Mouse (Mus musculus) thymus, postnatal 0 days (tissue): Measurements from ENCODE around the gene Kiss1r. TPM values are rescaled to one million over a fixed set of nuclear protein-coding genes. Genes with fewer than 3 reads are reported as not detected.
"Not testable (repeated sequence)": the region's sequence is repeated elsewhere in the genome, so short reads cannot be mapped to it uniquely, and the experiment has no call there.

Source experiments
- DNase-seq: peaks from one replicate; pipeline ENCODE4 v3.0.0-alpha.2; 2015; ENCODE audit warnings: low spot score
- polyA plus RNA-seq: library from polyadenylated mRNA; unstranded; fragments of >200 nt; fragmentation: Nextera tagmentation; extraction: Ambion mirVana; gene quantifications from 2 replicates; pipeline ENCODE4 v1.2.1, GENCODE M21; 2015

Gene Kiss1r
- polyA plus RNA-seq = 0.48 and 1.2 TPM in 2 replicates

DNA sequence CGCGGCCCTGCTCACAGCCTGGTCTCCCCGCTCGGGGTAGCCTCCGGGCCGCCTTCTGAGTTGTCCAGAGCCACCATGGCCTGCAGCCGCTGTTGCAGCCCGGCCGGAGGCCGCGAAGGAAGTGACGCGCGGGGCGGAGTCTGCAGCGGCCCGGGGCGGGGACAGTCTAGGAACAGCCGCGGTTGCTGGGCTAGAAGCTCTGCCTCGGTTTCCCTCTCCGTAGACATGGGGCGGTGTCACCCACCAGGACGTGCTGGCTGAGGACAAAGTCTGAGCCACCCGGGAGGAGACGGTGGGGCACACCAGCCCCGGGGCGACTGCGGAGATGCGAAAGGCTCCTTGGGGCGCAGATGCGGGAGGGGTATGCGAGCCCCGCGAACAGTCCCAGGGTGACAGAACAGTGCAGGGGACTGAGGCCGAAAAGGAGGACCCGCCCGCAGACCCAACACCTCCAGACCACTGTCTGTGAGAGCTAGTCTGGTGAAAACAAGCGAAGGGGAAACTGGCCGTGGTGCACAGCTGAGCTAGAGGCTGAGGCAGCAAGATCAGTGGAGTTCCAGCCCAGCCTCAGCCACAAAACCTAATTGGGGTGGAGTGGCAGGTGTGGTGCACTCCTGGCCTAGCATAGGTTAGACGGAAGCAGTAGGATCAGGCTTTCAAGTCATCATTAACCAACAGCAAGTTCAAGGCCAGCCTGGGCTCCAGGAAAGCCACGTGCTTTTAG is at the start of gene Kiss1r:
TSS of gene Kiss1r (plus strand) at position 164 of the 724 bp plus-strand sequence.
- peak; percentile 80 for DNase-seq

DNA sequence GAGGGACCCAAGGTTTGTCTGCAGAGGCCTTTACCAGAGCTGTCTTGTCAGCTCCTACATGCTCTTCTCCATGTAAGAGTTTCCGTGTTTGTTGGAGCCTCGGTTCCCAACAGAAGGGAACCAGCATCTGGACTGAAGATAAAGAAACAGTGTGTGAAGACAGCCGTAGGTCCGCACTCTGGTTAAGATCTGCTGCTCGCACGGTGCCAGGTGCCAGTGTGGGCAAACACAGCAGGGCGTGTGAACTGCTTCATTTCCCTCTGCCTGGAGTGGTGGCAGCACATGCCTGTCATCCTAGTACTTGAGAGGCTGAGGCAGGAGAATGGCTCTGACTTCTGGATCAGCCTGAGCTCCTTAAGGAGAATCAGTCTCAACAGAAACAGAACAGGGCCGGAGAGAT is 44.9 kb upstream of the Kiss1r start:
- DNase-seq = no peak

- no peak for DNase-seq
Observed at GRCm38 (mm10) chr10:79872862-79873261, 43.9 kb upstream of the Kiss1r start.

GRCm38 (mm10) chr10:79873313-79873712 is 43.5 kb upstream of the Kiss1r start:
- no peak for DNase-seq

- no peak for DNase-seq
Observed at GRCm38 (mm10) chr10:79873715-79874289, 43.0 kb upstream of the Kiss1r start.

DNA sequence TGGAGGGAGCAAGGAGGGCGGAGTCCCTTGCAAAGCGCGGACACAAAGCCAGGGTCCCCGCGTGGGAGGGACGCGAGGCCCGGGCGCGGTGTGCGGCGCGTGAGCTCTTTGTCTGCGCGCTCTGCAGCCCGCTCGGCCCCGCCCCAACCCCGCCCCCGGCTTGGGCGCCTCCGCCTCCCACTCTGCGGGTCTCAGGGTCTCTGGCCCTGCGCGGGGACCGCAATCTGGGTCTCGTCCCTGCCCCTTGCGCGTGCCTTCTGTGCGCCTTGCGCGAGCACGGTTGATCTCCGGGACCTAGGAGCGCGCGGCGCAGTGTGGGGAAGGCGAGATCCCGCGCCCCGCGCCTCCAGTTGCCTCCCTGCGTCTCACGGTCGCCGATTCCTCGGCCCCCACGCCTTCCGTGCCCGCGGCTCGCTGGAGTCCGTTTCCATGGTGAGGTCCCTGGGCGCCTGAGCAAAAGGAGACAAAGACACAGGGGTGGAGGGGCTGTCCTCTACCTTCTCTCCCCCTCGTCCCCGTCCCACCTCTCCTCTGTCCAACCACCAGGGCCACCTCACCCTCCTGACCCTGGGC is 42.4 kb upstream of the Kiss1r start, which contains the start of the genes Prtn3 and Plppr3:
TSS of gene Prtn3 (plus strand) at position 187 of the 573 bp plus-strand sequence.
TSS of gene Plppr3 (minus strand) at position 345 of the 573 bp plus-strand sequence.
- DNase-seq = peak; percentile 31

DNA sequence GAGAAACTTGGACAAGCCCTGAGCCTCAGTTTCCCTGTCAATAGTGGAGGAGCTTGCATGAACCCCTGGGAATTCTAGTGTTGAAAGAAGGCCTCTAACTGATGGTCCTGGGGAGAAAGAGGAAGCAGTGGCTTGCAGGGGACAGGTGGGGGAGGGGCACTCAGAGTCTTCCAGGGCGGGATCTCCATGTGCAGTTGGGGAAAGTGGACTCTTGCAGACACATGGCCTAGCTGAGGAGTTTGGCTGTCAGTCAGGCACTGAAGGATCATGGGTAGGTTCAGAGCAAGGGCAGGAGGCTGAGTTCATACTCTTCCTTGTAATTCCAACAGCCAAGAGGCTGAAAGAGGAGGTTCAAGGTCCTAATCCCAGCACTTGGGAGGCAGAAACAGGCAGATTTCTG is 39.6 kb upstream of the Kiss1r start:
- no peak for DNase-seq

GRCm38 (mm10) chr10:79877757-79878156 is 39.0 kb upstream of the Kiss1r start:
- DNase-seq = no peak

DNA sequence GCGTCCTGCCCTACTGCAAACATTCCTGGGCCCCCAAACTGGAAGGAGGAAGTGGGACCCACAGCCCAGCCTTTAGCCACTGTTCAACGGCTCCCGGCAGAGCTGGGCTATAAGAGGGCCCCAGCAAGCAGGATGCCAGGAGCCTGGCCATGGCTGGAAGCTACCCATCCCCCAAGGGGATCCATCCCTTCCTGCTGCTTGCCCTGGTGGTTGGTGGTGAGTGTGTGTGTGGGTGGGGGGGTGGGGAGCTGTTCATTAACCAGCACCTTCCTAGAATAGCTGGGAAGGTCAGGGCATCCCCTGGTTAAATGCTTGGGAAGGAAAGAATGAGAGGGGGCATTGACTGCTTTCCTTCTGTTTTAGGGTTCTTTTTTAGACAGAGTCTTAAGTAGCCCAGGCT is 37.2 kb upstream of the Kiss1r start:
- no peak for DNase-seq

DNA sequence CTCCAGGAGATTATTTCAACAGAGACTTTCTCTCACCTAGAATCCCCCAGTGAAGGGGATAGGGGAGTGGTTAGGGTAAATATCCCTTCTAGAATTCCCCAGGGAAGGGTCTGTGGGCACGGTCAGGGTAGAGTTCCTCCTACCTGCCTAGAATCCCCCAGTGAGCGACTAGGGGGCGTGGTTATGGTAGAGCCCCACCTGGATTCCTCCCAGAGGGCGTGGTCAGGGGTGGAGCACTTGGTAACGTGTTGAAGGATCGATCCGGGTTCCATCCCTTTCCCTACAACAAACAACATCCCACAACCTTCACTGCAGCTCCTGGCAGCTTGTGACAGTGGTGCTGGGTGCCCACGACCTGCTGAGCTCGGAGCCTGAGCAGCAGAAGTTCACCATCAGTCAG is 36.0 kb upstream of the Kiss1r start:
- DNase-seq = no peak

GRCm38 (mm10) chr10:79881981-79882380 is 34.8 kb upstream of the Kiss1r start:
- DNase-seq = no peak

GRCm38 (mm10) chr10:79883297-79884084 is 33.3 kb upstream of the Kiss1r start:
- DNase-seq = peak; percentile 78

- DNase-seq = no peak
Observed at GRCm38 (mm10) chr10:79884446-79884845, 32.3 kb upstream of the Kiss1r start.

DNA sequence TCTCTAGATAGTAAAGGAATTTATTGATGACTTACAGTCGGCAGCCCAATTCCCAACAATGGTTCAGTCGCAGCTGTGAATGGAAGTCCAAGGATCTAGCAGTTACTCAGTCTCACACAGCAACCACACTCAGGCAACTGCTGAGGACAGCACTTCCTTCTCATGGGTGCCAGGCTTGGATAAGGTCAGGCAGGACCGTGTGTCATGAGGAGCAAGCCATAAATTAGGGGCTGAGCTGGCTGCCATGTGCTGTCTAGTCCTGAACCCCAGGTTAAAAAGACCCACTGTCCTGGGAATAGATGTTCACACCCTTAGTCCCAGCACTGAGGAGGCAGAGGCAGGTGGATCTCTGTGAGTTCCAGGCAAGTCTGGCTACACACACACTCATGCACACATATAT is 31.8 kb upstream of the Kiss1r start:
- not testable (repeated sequence) for DNase-seq

- no peak for DNase-seq
Observed at GRCm38 (mm10) chr10:79886054-79886453, 30.7 kb upstream of the Kiss1r start, which contains the start of gene Elane. Gene Elane, plus strand, starts transcription at chr10:79886247.

DNA sequence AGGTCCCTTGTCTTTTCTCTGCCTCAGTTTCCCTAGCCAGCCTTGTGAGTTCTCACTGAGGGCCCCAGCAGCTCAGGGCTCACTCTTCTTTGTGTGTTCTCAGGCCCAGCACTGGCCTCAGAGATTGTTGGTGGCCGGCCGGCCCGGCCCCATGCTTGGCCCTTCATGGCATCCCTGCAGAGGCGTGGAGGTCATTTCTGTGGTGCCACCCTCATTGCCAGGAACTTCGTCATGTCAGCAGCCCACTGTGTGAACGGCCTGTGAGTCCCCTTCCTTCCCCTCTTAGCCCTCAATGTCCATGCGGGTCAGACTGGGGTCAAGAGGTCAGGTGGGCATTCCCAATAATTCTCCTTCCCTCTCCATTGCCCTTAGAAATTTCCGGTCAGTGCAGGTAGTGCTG is 30.2 kb upstream of the Kiss1r start:
- DNase-seq = no peak

- DNase-seq = no peak
Observed at GRCm38 (mm10) chr10:79889386-79889785, 27.4 kb upstream of the Kiss1r start.

DNA sequence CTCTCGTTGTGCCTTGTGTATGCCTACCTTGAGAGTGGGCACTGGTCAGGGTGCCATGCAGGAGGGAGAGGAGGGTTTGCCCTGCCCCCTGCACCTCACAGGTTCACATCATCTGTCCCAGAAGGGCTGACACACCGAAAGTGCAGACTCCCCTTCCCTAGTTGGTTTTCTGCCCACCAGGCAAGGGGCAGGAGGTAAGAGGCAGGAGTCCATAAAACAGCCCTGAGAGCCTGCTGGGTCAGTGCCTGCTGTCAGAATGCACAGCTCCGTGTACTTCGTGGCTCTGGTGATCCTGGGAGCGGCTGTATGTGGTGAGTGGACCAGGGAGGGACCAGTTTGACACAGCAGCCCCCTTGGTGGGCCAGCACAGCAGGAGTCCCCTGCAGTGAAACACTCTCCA is 26.1 kb upstream of the Kiss1r start, which contains the start of gene Cfd:
TSS of gene Cfd (plus strand) at position 184 of the 400 bp plus-strand sequence.
- no peak for DNase-seq

GRCm38 (mm10) chr10:79892451-79893118 is 24.2 kb upstream of the Kiss1r start:
- peak; percentile 81 for DNase-seq

- no peak for DNase-seq
Observed at GRCm38 (mm10) chr10:79896306-79896705, 20.5 kb upstream of the Kiss1r start.

DNA sequence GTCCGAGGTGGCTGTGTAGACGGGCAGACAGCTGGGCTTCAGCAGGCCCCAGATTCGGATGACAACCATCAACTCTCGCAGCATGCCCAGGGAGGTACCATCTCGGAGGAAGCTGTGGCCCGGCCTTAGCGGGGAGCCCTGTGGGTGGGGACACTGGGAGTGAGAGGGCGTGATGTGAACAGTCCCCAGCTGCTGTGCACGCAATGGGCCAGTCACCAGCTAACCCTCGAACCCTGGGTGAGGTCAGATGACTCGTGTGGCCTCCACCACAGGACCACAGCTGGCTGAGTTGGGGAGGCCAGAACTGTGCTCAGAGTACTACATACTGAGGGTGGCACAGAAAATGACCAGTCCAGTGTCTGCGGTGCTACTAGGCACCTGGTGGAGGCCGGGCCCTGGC is 20.0 kb upstream of the Kiss1r start:
- no peak for DNase-seq
